Mouse (Mus musculus) erythroblast, embryonic 14.5 days (primary cell): ENCODE data around the gene Lrig1.

ENCODE experiments used
- GATA1 ChIP-seq: IDR thresholded peaks from 2 replicates; pipeline ENCODE4 v1.6.1; 2012; ENCODE audit warnings: low read length, inconsistent platforms, mixed read lengths
- TAL1 ChIP-seq: IDR thresholded peaks from 3 replicates; pipeline ENCODE4 v1.6.1; 2012; ENCODE audit warnings: low read length, inconsistent platforms, mixed read lengths

DNA sequence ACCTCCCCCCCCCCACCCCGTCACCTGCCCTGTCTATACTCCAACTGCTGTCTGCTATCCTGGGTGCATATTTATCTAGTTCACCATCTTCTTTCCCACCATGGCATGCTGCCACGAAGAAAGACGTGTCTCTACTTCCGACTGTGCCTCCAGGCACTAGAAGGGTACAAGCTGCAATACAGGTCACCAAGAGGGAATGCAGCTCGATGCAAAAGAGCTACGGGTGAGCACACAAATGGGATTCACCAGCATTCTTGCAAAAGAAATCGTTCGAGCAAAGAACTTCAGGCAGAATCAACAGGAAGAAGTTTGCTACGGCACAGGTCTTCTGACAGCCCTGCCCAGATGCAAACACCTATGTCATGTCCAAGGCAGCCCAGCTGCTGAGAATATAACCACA is 65.2 kb downstream of the Lrig1 start:
- no peak for TF ChIP-seq GATA1
- TF ChIP-seq TAL1: no peak
